Comparison of ENCODE assay signal across 17 mouse cellular contexts in genomic region chr6:53765731-53766130, GRCm38 (mm10). TPM values are rescaled to one million over a fixed set of nuclear protein-coding genes. Genes with fewer than 3 reads are reported as not detected.
"Had no signal": no experiment of that assay in that cellular context is flagged by ENCODE, and none has a peak within 500 bp of the region (broad histone marks: within the 10 kb centered on the region; RNA-seq: fewer than 3 reads in every experiment).

No protein-coding gene starts in this region.

- H3K9ac ChIP-seq: intestine, embryonic 15.5 days; liver, embryonic 15.5 days; midbrain, embryonic 13.5 days; neural tube, embryonic 13.5 days had no signal

- DNase-seq: kidney, adult 18-20 months; kidney, postnatal 14 days; layer of hippocampus, adult 9-11 months; layer of hippocampus, postnatal 36 days; lung, adult 2 months; lung, postnatal 36 days; retina, postnatal 1 day; right cerebral cortex, postnatal 14 days; thymus, postnatal 4 days had no signal

- H3K27ac ChIP-seq: intestine, embryonic 15.5 days; liver, embryonic 15.5 days; midbrain, embryonic 13.5 days; neural tube, embryonic 13.5 days; stomach, postnatal 0 days had no signal

- ATAC-seq: lung, postnatal 0 days; midbrain, embryonic 13.5 days had no signal

- H3K36me3 ChIP-seq: intestine, embryonic 15.5 days; liver, embryonic 15.5 days; midbrain, embryonic 13.5 days; neural tube, embryonic 13.5 days had no signal

- H3K9me3 ChIP-seq: intestine, embryonic 15.5 days; liver, embryonic 15.5 days; midbrain, embryonic 13.5 days; neural tube, embryonic 13.5 days had no signal

- H3K27me3 ChIP-seq: intestine, embryonic 15.5 days; liver, embryonic 15.5 days; midbrain, embryonic 13.5 days; neural tube, embryonic 13.5 days had no signal

- H3K4me1 ChIP-seq: liver, embryonic 15.5 days had no signal

- H3K4me3 ChIP-seq: intestine, embryonic 15.5 days; liver, embryonic 15.5 days; midbrain, embryonic 13.5 days; neural tube, embryonic 13.5 days had no signal

- H3K4me2 ChIP-seq: intestine, embryonic 15.5 days; liver, embryonic 11.5 days; liver, embryonic 15.5 days; midbrain, embryonic 13.5 days; neural tube, embryonic 13.5 days had no signal

RNA-seq across cellular contexts. Expression of gene Tril, which starts 54.9 kb away (rescaled TPM):
- total RNA-seq: megakaryocyte progenitor cell, adult 5-6 weeks had no signal
